8 mouse cellular contexts compared by ENCODE assay signal in genomic region chr4:28813551-28814475, GRCm38 (mm10). TPM values are rescaled to one million over a fixed set of nuclear protein-coding genes. Genes with fewer than 3 reads are reported as not detected.
DNase-seq lines count a peak whose midpoint lies in the region; ATAC-seq and TF ChIP-seq lines count a peak whose summit lies in the region.

No protein-coding gene starts in this region.

- intact Hi-C loops in left cerebral cortex, postnatal 14 days (cut with DNase I): loop anchor here (5.0 to 10.0 kb wide), 3 partner anchors 121 to 1879 kb away; no protein-coding TSS in a partner anchor

- H3K27me3 ChIP-seq in hindbrain, embryonic 13.5 days: no peaks in the 10 kb centered on the region
- H3K27me3 ChIP-seq in midbrain, embryonic 10.5 days (ENCODE audit: low read depth, poor library complexity, severe bottlenecking): peaks cover 23% of the 10 kb centered on the region
- H3K27me3 ChIP-seq in small intestine, adult 2 months (ENCODE audit: control insufficient read depth, insufficient read depth, low read length): peaks cover 29% of the 10 kb centered on the region

- peak overlapping the region; percentile 93 for H3K9ac ChIP-seq in hindbrain, embryonic 13.5 days

- peak overlapping the region; percentile 87 for H3K4me3 ChIP-seq in hindbrain, embryonic 13.5 days
- H3K4me3 ChIP-seq in midbrain, embryonic 10.5 days: peak overlapping the region; percentile 88
- H3K4me3 ChIP-seq in small intestine, adult 2 months (ENCODE audit: low read depth, low read length): peak overlapping the region; percentile 73

- peak; percentile 45 for ATAC-seq in hindbrain, embryonic 13.5 days (ENCODE audit: low FRiP score)
- ATAC-seq in monocyte, adult 5-6 weeks (replicated peaks; ENCODE audit: insufficient number of reproducible peaks, low FRiP score, low TSS enrichment, poor library complexity, severe bottlenecking): no peak

- DNase-seq in adrenal gland, adult 2 months: peak; percentile 53
- DNase-seq in cerebellum, postnatal 10 days: peak; percentile 81 to 82
- DNase-seq in frontal cortex, postnatal 36 days (ENCODE audit: low spot score in 2 of 2): peak; percentile 48 to 49
- peak; percentile 24 to 45 for DNase-seq in left cerebral cortex, postnatal 14 days (ENCODE audit: low spot score in 2 of 2)
- peak; percentile 78 for DNase-seq in midbrain, embryonic 10.5 days (ENCODE audit: low spot score)

- H3K36me3 ChIP-seq in hindbrain, embryonic 13.5 days: no peaks in the 10 kb centered on the region
- no peaks in the 10 kb centered on the region for H3K36me3 ChIP-seq in midbrain, embryonic 10.5 days
- no peaks in the 10 kb centered on the region for H3K36me3 ChIP-seq in small intestine, adult 2 months (ENCODE audit: control insufficient read depth, insufficient read depth, low read length)

- TF ChIP-seq POLR2A in small intestine, adult 2 months (IDR thresholded peaks at IDR 0.05; ENCODE audit: low read depth, low read length): no peak

- 0 out of 2 replicates have a peak, but pooled peaks cover 3% of the 10 kb centered on the region for H3K4me1 ChIP-seq in hindbrain, embryonic 13.5 days (replicated peaks)
- peaks cover 27% of the 10 kb centered on the region for H3K4me1 ChIP-seq in midbrain, embryonic 10.5 days
- H3K4me1 ChIP-seq in small intestine, adult 2 months (ENCODE audit: control insufficient read depth, insufficient read depth, insufficient read length, low read length): peaks cover 12% of the 10 kb centered on the region

- WGBS in hindbrain, embryonic 13.5 days: under 1% methylated on average over 89 of the region's 94 CpGs
- WGBS in midbrain, embryonic 10.5 days: under 1% methylated on average over 94 of the region's 94 CpGs
- WGBS in small intestine, adult 2 months: under 1% methylated on average over 93 of the region's 94 CpGs

- H3K27ac ChIP-seq in hindbrain, embryonic 13.5 days: peak overlapping the region; percentile 98
- H3K27ac ChIP-seq in midbrain, embryonic 10.5 days (replicated peaks): peak overlapping the region; percentile 94
- H3K27ac ChIP-seq in small intestine, adult 2 months (ENCODE audit: insufficient read depth, low read depth, low read length): no peak overlapping the region

- TF ChIP-seq CTCF in small intestine, adult 2 months (IDR thresholded peaks at IDR 0.05; ENCODE audit: extremely low read depth, insufficient read length, insufficient replicate concordance, low read depth, low read length): no peak

- H3K9me3 ChIP-seq in hindbrain, embryonic 13.5 days: no peaks in the 10 kb centered on the region
- no peaks in the 10 kb centered on the region for H3K9me3 ChIP-seq in midbrain, embryonic 10.5 days (replicated peaks)

- H3K4me2 ChIP-seq in hindbrain, embryonic 13.5 days: peak overlapping the region; percentile 69

RNA-seq across cellular contexts. Expression of gene Epha7, which starts 0.9 kb away (rescaled TPM):
- 1 to 10 TPM; 2.3 to 3.6 TPM for total RNA-seq in adrenal gland, adult 2 months (2021)
- 0.16 and 0.42 TPM in 2 replicates for polyA plus RNA-seq in adrenal gland, adult 2 months (2012; rRNA removed)
- polyA plus RNA-seq in hindbrain, embryonic 13.5 days (2015; fragmentation: Nextera tagmentation; extraction: Ambion mirVana): 79.5 and 82.6 TPM in 2 replicates
- total RNA-seq in left cerebral cortex, postnatal 14 days (2021): 10 to 100 TPM; 71.6 to 73.5 TPM
- 68.3 and 73.4 TPM in 2 replicates for polyA plus RNA-seq in midbrain, embryonic 10.5 days (2016; fragmentation: Nextera tagmentation; extraction: Ambion mirVana)
- 0.15 and 0.16 TPM in 2 replicates for polyA plus RNA-seq in small intestine, adult 2 months (2012; rRNA removed)
- 0.19 to 1.2 TPM (median 0.29 TPM) in 3 replicates for total RNA-seq in monocyte, adult 5-6 weeks (2017)

Comparison
In these comparisons a context has a peak if more than half of its experiments do, and no peak if none do; other contexts are left out.
1. RNA of gene Epha7, which starts 0.9 kb away (polyA plus RNA-seq): 79.5 to 82.6 TPM in hindbrain, embryonic 13.5 days and 68.3 to 73.4 TPM in midbrain, embryonic 10.5 days; 0.16 to 0.42 TPM in adrenal gland, adult 2 months and 0.15 to 0.16 TPM in small intestine, adult 2 months; every median in the first group is over 10 times any median in the second.
2. Peak in every context shown above with its lines, with median percentiles within 50 percentile points of each other: DNase-seq and H3K4me3 ChIP-seq.